Mouse (Mus musculus) G1E (cell line): ENCODE data around the gene Adgrl2. TPM values are rescaled to one million over a fixed set of nuclear protein-coding genes. Genes with fewer than 3 reads are reported as not detected.

Source experiments
- ATAC-seq: 2 replicates; pipeline ENCODE4 v1.8.0; 2016; ENCODE audit warnings: mild to moderate bottlenecking; ENCODE audit not compliant: insufficient number of reproducible peaks, poor library complexity, low FRiP score, severe bottlenecking; ENCODE audit errors: extremely low read depth
- DNase-seq: peaks from one replicate; pipeline ENCODE4 v3.0.0; 2012; ENCODE audit warnings: low spot score
- H3K27me3 ChIP-seq: 2 replicates; pipeline ENCODE4 v1.6.1; 2012; ENCODE audit warnings: mild to moderate bottlenecking, low read length, inconsistent platforms; ENCODE audit not compliant: insufficient read depth
- H3K36me3 ChIP-seq: replicated peaks from 2 replicates; pipeline ENCODE3; 2012; ENCODE audit warnings: mild to moderate bottlenecking, inconsistent platforms
- H3K4me1 ChIP-seq: 2 replicates; pipeline ENCODE4 v1.6.1; 2012; ENCODE audit warnings: low read depth, low read length, inconsistent platforms, mixed read lengths; ENCODE audit not compliant: insufficient read depth
- H3K4me3 ChIP-seq: 2 replicates; pipeline ENCODE4 v1.5.1; 2012; ENCODE audit warnings: low read depth, mild to moderate bottlenecking, inconsistent platforms, low read length, moderate library complexity, mixed read lengths
- H3K9me3 ChIP-seq: replicated peaks from 2 replicates; pipeline ENCODE4 v1.6.1; 2012; ENCODE audit warnings: inconsistent platforms
- CTCF ChIP-seq: IDR thresholded peaks from 2 replicates; pipeline ENCODE4 v1.5.1; 2012; ENCODE audit warnings: low read depth, low read length, inconsistent platforms, mixed read lengths
- GATA1 ChIP-seq: IDR thresholded peaks from 2 replicates; pipeline ENCODE4 v1.6.1; 2012; ENCODE audit warnings: borderline replicate concordance, low read length, inconsistent platforms, mixed read lengths
- GATA2 ChIP-seq: IDR thresholded peaks from 2 replicates; pipeline ENCODE4 v1.6.1; 2012; ENCODE audit warnings: low read depth, low read length, inconsistent platforms, borderline replicate concordance
- POLR2AphosphoS5 ChIP-seq: IDR thresholded peaks from 2 replicates; pipeline ENCODE4 v1.6.1; 2012; ENCODE audit warnings: low read depth, low read length, inconsistent platforms; ENCODE audit not compliant: insufficient replicate concordance
- TAL1 ChIP-seq: conservative IDR thresholded peaks from 2 replicates; pipeline ENCODE4 v1.6.1; 2012; ENCODE audit warnings: low read depth, low read length, inconsistent platforms, mixed read lengths
- polyA plus RNA-seq: library from polyadenylated mRNA; stranded (reverse); fragments of >175 nt; gene quantifications from 2 replicates; pipeline ENCODE4 v1.2.3, GENCODE M21; 2012
- total RNA-seq, 2 experiments: library from RNA; stranded (forward) in 1 of 2; stranded (reverse) in 1 of 2; fragments of 200-1000 nt in 1 of 2; fragments of >200 nt in 1 of 2; fragmentation: Nextera tagmentation in 1 of 2; gene quantifications; 2 replicates each; pipeline ENCODE4 v1.2.3; 2014 to 2017

The Adgrl2 gene
- total and polyA plus RNA-seq, 3 experiments, result 0.38 TPM; not detected in 2

DNA sequence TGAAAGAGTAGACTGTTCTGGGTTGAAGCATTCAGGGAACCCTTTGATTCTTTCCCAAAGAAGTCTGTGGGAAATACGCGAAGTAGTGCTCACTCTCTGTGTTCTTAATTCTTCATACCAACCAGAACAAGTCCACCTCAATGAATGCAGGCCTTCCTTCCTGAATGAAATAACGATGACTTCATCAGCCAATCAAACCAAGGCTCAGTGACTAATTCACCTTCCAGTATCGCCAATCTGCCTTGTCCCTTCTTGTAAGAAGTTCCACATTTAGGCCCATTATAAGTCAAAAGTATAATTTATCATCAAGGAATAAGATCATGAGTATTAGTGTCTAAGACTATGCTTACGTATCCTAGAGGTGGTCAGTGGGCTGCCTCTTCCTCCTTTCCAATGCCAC lies 56.1 kb downstream of the Adgrl2 start:
- DNase-seq (no peak), ATAC-seq (no peak)
- Histone ChIP-seq H3K4me1 (no peaks in the 10 kb centered on the region), H3K4me3 (no peak overlapping the region), H3K36me3 (no peaks in the 10 kb centered on the region), H3K27me3 (no peaks in the 10 kb centered on the region), H3K9me3 (peaks cover 35% of the 10 kb centered on the region)
- no peak for TF ChIP-seq CTCF
- TF ChIP-seq POLR2AphosphoS5, result no peak
- TF ChIP-seq TAL1, result no peak
- TF ChIP-seq GATA1, result no peak
- no peak for TF ChIP-seq GATA2

DNA sequence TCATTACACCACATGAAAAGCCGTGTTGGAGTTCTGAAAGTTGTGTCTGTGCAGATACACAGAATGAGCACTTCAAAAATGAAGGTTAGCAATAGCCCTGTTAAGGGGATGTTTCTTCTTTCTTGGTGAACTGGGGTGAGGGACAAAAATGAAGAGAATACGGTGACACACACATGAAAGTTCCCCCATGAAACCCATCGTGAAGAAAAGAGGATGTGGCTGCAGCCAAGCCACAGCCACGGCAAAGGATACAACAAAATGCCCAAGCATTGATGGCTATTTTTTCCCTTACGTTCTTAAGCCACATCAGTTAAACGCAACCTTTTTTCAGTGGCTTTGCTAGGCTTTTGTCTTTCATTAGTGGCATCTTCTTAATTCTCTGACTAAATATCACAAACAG lies 57.2 kb downstream of the Adgrl2 start:
- Histone ChIP-seq H3K9me3 (peaks cover 34% of the 10 kb centered on the region), H3K4me3 (no peak overlapping the region), H3K4me1 (no peaks in the 10 kb centered on the region), H3K27me3 (no peaks in the 10 kb centered on the region), H3K36me3 (no peaks in the 10 kb centered on the region)
- DNase-seq (no peak), ATAC-seq (no peak)
- TF ChIP-seq GATA1, result no peak
- no peak for TF ChIP-seq GATA2
- TF ChIP-seq TAL1, result no peak
- no peak for TF ChIP-seq POLR2AphosphoS5
- no peak for TF ChIP-seq CTCF

DNA sequence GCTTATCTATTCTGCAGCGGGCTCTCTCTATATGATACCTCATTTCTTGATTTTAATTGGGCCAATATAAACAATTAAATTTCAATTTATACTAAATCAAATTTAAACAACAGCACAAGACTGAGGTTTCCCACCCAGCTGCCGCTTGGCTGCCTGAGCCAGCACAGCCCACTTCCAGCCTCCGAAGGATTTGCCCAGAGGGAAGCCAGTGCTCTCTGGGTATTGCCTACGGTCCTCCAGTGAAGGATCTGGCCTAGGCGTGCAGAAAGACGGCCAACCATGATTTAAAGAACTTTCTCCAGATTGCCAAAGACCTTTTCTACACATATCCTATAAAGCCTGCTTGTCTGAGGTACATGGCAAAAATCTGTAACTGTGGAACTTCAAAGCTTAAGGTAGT lies 59.4 kb downstream of the Adgrl2 start:
- TF ChIP-seq CTCF (no peak), POLR2AphosphoS5 (no peak), TAL1 (no peak), GATA2 (no peak), GATA1 (no peak)
- Histone ChIP-seq H3K36me3 (no peaks in the 10 kb centered on the region), H3K9me3 (peaks cover 24% of the 10 kb centered on the region), H3K4me1 (no peaks in the 10 kb centered on the region), H3K4me3 (no peak overlapping the region), H3K27me3 (no peaks in the 10 kb centered on the region)
- DNase-seq (no peak), ATAC-seq (no peak)

DNA sequence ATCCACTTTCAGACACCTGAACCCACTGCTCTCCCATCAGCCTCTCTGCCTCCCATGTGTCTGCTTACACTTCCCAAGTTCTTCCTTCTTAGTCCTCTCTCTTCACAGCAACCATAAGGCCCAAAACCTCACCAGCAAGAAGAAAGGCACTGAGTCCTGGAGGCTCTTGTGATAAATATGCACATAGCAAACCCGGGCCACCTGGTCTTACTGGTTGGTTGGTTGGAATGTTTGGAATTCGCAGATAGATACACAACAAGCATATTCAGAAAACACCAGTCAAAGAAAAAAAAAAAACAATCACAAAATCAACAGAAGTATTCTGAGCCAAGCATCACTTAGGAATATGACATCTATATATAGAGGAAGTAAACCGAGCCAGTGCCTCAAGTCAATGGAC lies 64.0 kb downstream of the Adgrl2 start:
- H3K36me3 ChIP-seq, result no peaks in the 10 kb centered on the region

DNA sequence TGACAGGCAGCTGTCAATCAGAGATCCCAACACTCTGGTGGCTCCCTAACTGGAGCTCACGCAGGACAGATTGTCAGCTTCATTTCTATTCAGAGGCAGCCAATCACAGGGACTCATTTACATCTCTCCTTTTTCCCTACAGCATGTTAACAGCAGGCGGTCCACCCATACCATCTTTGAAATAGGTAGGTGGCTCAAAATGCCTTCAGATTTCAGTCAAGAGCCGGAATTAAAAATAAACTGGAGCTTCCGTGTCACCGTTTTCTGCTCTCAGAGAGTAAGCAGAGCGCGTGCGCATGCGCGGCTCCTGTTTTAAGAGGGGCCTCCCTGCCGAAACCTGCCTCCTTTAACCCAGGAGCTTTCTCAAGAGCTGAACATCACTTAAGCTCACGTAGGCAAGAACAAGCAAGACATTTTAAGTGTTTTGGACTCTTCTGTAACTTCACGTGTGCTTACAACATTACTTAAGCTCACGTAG lies 67.7 kb downstream of the Adgrl2 start:
- Histone ChIP-seq H3K4me1 (no peaks in the 10 kb centered on the region), H3K36me3 (no peaks in the 10 kb centered on the region), H3K9me3 (peaks cover 22% of the 10 kb centered on the region), H3K27me3 (no peaks in the 10 kb centered on the region), H3K4me3 (no peak overlapping the region)
- TF ChIP-seq POLR2AphosphoS5, result no peak
- TF ChIP-seq CTCF, result no peak
- no peak for TF ChIP-seq GATA1
- no peak for TF ChIP-seq TAL1
- TF ChIP-seq GATA2, result no peak
- no peak for DNase-seq
- ATAC-seq, result no peak

More for the DNA sequence above, 64.0 kb downstream of the Adgrl2 start:
- Histone ChIP-seq H3K4me3 (no peak overlapping the region), H3K9me3 (peaks cover 19% of the 10 kb centered on the region), H3K4me1 (no peaks in the 10 kb centered on the region), H3K27me3 (no peaks in the 10 kb centered on the region)
- DNase-seq (no peak), ATAC-seq (no peak)
- TF ChIP-seq TAL1 (no peak), GATA2 (no peak), POLR2AphosphoS5 (no peak), CTCF (no peak), GATA1 (no peak)

DNA sequence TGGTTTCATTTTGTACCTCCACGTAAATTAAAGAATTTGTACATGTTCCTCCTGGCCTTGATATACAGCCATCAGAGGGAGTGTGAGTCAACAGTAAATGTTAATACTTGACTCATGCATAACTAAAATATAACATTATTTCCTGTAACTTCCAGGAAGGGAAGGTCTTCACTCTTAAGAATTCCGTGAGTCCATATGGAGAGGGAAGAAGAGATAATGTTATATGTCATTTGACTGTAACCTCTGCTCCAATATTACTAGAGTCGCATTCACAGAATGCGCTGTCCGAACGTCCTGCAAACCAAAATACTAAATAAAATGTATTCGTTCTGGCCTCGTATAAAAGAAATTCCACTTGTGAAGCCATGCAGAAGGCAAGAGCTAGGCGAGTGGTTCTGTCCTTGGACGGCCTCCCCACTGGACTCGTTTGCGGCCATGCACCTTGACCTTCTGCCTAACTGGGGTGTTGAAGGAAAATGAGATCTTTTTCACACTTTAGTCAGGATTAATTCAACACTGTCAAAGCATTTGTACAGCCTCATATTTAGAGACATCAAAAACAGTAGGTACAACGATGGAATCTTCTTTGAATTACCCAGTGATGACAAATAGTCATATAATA lies 68.3 kb downstream of the Adgrl2 start:
- Histone ChIP-seq H3K9me3 (peaks cover 22% of the 10 kb centered on the region), H3K27me3 (no peaks in the 10 kb centered on the region), H3K4me3 (no peak overlapping the region), H3K36me3 (no peaks in the 10 kb centered on the region), H3K4me1 (no peaks in the 10 kb centered on the region)
- DNase-seq (no peak), ATAC-seq (no peak)
- TF ChIP-seq TAL1 (no peak), POLR2AphosphoS5 (no peak), CTCF (no peak), GATA1 (no peak), GATA2 (no peak)
